Mouse (Mus musculus): ENCODE measurements around the gene Gpr65. TPM values are rescaled to one million over a fixed set of nuclear protein-coding genes. Genes with fewer than 3 reads are reported as not detected.
"Not testable (repeated sequence)": the region's sequence is repeated elsewhere in the genome, so short reads cannot be mapped to it uniquely, and the experiment has no call there.

Gene Gpr65
- 1.7 and 2.4 TPM in 2 replicates for polyA plus RNA-seq (2012; rRNA removed)
- 2.5 and 3.2 TPM in 2 replicates for polyA plus RNA-seq (2014; fragmentation: Nextera tagmentation; extraction: Ambion mirVana)

DNA sequence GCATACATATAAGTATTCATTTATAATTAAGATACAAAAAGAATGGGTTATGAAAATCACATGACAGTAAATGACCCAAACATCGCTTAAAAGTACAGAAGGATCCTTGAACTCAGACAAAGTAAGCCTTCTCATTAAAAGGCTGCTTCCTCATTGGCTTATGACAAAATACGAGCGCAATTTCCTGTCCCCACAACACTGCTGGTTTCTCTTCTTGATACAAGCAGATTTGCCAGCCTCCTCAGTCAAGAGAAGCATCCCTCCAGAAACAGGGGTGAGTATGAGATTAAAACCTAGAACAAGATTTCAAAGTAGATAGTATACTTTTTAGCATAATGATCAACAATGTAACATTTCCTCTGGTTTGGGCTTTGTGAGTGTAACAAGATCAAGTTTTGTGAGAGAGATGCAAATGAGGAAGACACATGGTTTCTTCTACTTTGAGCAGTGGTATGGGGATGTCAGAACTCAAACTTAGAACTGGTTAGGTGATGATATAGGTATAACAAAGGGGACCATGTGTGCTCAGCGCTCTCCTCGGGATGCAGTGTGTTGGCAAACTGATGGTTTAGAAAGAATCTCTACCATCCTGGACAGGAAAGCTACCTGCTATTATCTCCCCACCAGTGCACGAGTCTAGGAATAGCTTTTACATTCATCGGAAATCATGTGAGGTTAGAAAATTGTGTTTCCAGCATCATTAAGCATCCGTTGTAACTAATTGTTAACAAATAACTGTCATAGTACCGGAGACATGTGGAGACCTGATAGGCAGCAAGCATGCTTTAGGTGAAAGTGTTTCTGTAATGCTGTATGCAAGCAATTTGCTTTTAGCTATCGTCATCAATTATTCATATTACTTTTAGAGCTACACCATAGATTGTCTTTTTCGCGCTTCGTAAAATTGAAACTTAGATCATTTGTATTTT, at the start of gene Gpr65:
Gene Gpr65 (plus strand): TSS at position 195 of the 929 bp plus-strand sequence.
- ATAC-seq (ENCODE audit: insufficient read depth) (no peak), DNase-seq (ENCODE audit: low read depth in 3 of 3, low spot score in 3 of 3) (no peak)
- Histone ChIP-seq H3K4me3 (ENCODE audit: insufficient read depth in 1 of 2, low read depth in 2 of 2, low read length in 2 of 2) (0 out of 4 replicates have a peak within 1 kb of the TSS, but pooled peaks of 1 of the 2 experiments have one; percentile 4), H3K36me3 (replicated peaks; ENCODE audit: control insufficient read depth, insufficient read depth, low read depth) (no peaks in the 10 kb centered on the region), H3K9ac (replicated peaks) (no peak within 1 kb of the TSS), H3K27me3 (ENCODE audit: control insufficient read depth, insufficient read depth, low read length) (no peaks in the 10 kb centered on the region), H3K4me2 (ENCODE audit: low read depth) (no peak within 1 kb of the TSS; the same call in 1 of the 2 replicates), H3K9me3 (ENCODE audit: control insufficient read depth, low read length) (no peaks in the 10 kb centered on the region), H3K27ac (no peak within 1 kb of the TSS), H3K4me1 (replicated peaks; ENCODE audit: control insufficient read depth in 2 of 2, insufficient read depth in 2 of 2, low read length in 1 of 2) (no peaks in the 10 kb centered on the region; a peak in 1 of 4 replicates)
- WGBS (ENCODE audit: insufficient replicate concordance): 51% methylated on average over 13 of the region's 13 CpGs
- TF ChIP-seq EP300 (IDR thresholded peaks at IDR 0.05; ENCODE audit: low read depth) (no peak), CTCF (IDR thresholded peaks at IDR 0.05; ENCODE audit: low read depth) (no peak)

DNA sequence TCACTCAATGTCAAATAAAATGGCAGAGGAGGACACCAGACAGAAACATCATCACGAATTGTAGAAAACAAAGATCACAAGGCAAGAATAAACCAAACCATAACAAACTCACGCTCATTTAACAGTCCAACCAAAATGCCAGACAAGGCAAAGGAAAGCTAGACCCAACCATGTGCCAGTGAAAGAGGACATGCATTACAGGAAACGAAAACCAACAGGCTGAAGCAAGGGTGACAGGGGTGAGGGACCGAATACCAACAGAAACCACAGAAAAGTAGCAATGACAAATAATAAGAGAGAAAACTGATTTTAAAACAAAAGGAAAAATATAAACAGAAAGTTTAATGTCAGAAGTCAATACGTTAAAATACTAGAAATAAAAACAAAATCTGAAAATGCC, 45.1 kb upstream of the Gpr65 start:
- ATAC-seq (ENCODE audit: insufficient read depth) (no peak), DNase-seq (ENCODE audit: low read depth in 3 of 3, low spot score in 3 of 3) (no peak)
- 44% methylated on average over 5 of the region's 5 CpGs for WGBS (ENCODE audit: insufficient replicate concordance)
- Histone ChIP-seq H3K9ac (replicated peaks) (no peak overlapping the region), H3K27ac (no peak overlapping the region), H3K4me1 (replicated peaks; ENCODE audit: control insufficient read depth in 2 of 2, insufficient read depth in 2 of 2, low read length in 1 of 2) (0 out of 4 replicates have a peak, but pooled peaks cover 0 to 1% of the 10 kb centered on the region in 2 experiments), H3K4me2 (ENCODE audit: low read depth) (no peak overlapping the region), H3K9me3 (ENCODE audit: control insufficient read depth, low read length) (no peaks in the 10 kb centered on the region), H3K27me3 (ENCODE audit: control insufficient read depth, insufficient read depth, low read length) (no peaks in the 10 kb centered on the region), H3K36me3 (replicated peaks; ENCODE audit: control insufficient read depth, insufficient read depth, low read depth) (no peaks in the 10 kb centered on the region), H3K4me3 (ENCODE audit: insufficient read depth in 1 of 2, low read depth in 2 of 2, low read length in 2 of 2) (no peak overlapping the region)
- no peak for TF ChIP-seq CTCF (IDR thresholded peaks at IDR 0.05; ENCODE audit: low read depth)
- no peak for TF ChIP-seq EP300 (IDR thresholded peaks at IDR 0.05; ENCODE audit: low read depth)

- TF ChIP-seq CTCF (IDR thresholded peaks at IDR 0.05; ENCODE audit: low read depth) (no peak), EP300 (IDR thresholded peaks at IDR 0.05; ENCODE audit: low read depth) (no peak)
- no peaks in the 10 kb centered on the region for H3K9me3 ChIP-seq (ENCODE audit: control insufficient read depth, low read length)
- H3K4me1 ChIP-seq (replicated peaks; ENCODE audit: control insufficient read depth in 2 of 2, insufficient read depth in 2 of 2, low read length in 1 of 2): 0 out of 4 replicates have a peak, but pooled peaks cover 0 to 1% of the 10 kb centered on the region in 2 experiments
- no peak overlapping the region for H3K4me2 ChIP-seq (ENCODE audit: low read depth)
- H3K36me3 ChIP-seq (replicated peaks; ENCODE audit: control insufficient read depth, insufficient read depth, low read depth): no peaks in the 10 kb centered on the region
- H3K4me3 ChIP-seq (ENCODE audit: insufficient read depth in 1 of 2, low read depth in 2 of 2, low read length in 2 of 2): no peak overlapping the region
- H3K27ac ChIP-seq: no peak overlapping the region
- ATAC-seq (ENCODE audit: insufficient read depth) (no peak), DNase-seq (ENCODE audit: low read depth in 3 of 3, low spot score in 3 of 3) (no peak)
- H3K9ac ChIP-seq (replicated peaks): no peak overlapping the region
- 38% methylated on average over 2 of the region's 2 CpGs for WGBS (ENCODE audit: insufficient replicate concordance)
- H3K27me3 ChIP-seq (ENCODE audit: control insufficient read depth, insufficient read depth, low read length): no peaks in the 10 kb centered on the region
Observed at GRCm38 (mm10) chr12:98227037-98227436, 41.4 kb upstream of the Gpr65 start.

GRCm38 (mm10) chr12:98238478-98238877, 30.0 kb upstream of the Gpr65 start:
- not testable (repeated sequence) for H3K4me3 ChIP-seq (ENCODE audit: insufficient read depth in 1 of 2, low read depth in 2 of 2, low read length in 2 of 2); DNase-seq (ENCODE audit: low read depth in 3 of 3, low spot score in 3 of 3); H3K9me3 ChIP-seq (ENCODE audit: control insufficient read depth, low read length); H3K27me3 ChIP-seq (ENCODE audit: control insufficient read depth, insufficient read depth, low read length); H3K4me2 ChIP-seq (ENCODE audit: low read depth); H3K9ac ChIP-seq (replicated peaks); H3K27ac ChIP-seq; H3K4me1 ChIP-seq (replicated peaks; ENCODE audit: control insufficient read depth in 2 of 2, insufficient read depth in 2 of 2, low read length in 1 of 2); H3K36me3 ChIP-seq (replicated peaks; ENCODE audit: control insufficient read depth, insufficient read depth, low read depth); ATAC-seq (ENCODE audit: insufficient read depth)
- 44% methylated on average over 6 of the region's 6 CpGs for WGBS (ENCODE audit: insufficient replicate concordance)

GRCm38 (mm10) chr12:98244161-98244560, 24.3 kb upstream of the Gpr65 start:
- no peak overlapping the region for H3K27ac ChIP-seq
- TF ChIP-seq CTCF (IDR thresholded peaks at IDR 0.05; ENCODE audit: low read depth): no peak
- H3K4me3 ChIP-seq (ENCODE audit: insufficient read depth in 1 of 2, low read depth in 2 of 2, low read length in 2 of 2): no peak overlapping the region
- no peaks in the 10 kb centered on the region for H3K36me3 ChIP-seq (replicated peaks; ENCODE audit: control insufficient read depth, insufficient read depth, low read depth)
- H3K4me1 ChIP-seq (replicated peaks; ENCODE audit: control insufficient read depth in 2 of 2, insufficient read depth in 2 of 2, low read length in 1 of 2): no peaks in the 10 kb centered on the region
- no peak overlapping the region for H3K4me2 ChIP-seq (ENCODE audit: low read depth)
- WGBS (ENCODE audit: insufficient replicate concordance): 71% methylated on average over 4 of the region's 4 CpGs
- no peaks in the 10 kb centered on the region for H3K27me3 ChIP-seq (ENCODE audit: control insufficient read depth, insufficient read depth, low read length)
- DNase-seq (ENCODE audit: low read depth in 3 of 3, low spot score in 3 of 3) (no peak), ATAC-seq (ENCODE audit: insufficient read depth) (no peak)
- no peaks in the 10 kb centered on the region for H3K9me3 ChIP-seq (ENCODE audit: control insufficient read depth, low read length)
- H3K9ac ChIP-seq (replicated peaks): no peak overlapping the region

All from liver, embryonic 14.5 days (tissue).